Mouse (Mus musculus) ES-E14 (cell line): ENCODE measurements around the gene Fgr.

Source experiments
- CHD2 ChIP-seq: IDR thresholded peaks from 2 replicates; pipeline ENCODE4 v1.6.1; 2014; ENCODE audit warnings: mild to moderate bottlenecking, low read depth, low read length, inconsistent platforms
- HCFC1 ChIP-seq: IDR thresholded peaks from 2 replicates; pipeline ENCODE4 v1.6.1; 2012; ENCODE audit warnings: low read length, inconsistent platforms, borderline replicate concordance; ENCODE audit not compliant: insufficient read depth
- MAFK ChIP-seq: IDR thresholded peaks from 2 replicates; pipeline ENCODE4 v1.6.1; 2014; ENCODE audit warnings: mild to moderate bottlenecking, low read depth, low read length, inconsistent platforms; ENCODE audit not compliant: insufficient read depth
- ZC3H11A ChIP-seq: IDR thresholded peaks from 2 replicates; pipeline ENCODE4 v1.6.1; 2012; ENCODE audit warnings: low read depth, mild to moderate bottlenecking, inconsistent platforms, low read length, borderline replicate concordance
- ZNF384 ChIP-seq: IDR thresholded peaks from 2 replicates; pipeline ENCODE4 v1.6.1; 2012; ENCODE audit warnings: low read depth, low read length, inconsistent platforms

GRCm38 (mm10) chr4:132993553-132993952 lies 19.7 kb downstream of the Fgr start:
- TF ChIP-seq ZNF384 (no peak), ZC3H11A (no peak), MAFK (no peak), CHD2 (no peak), HCFC1 (no peak)
